Mouse (Mus musculus): Measurements from ENCODE around the gene Smco2. TPM values are rescaled to one million over a fixed set of nuclear protein-coding genes. Genes with fewer than 3 reads are reported as not detected.

Smco2 gene
- total RNA-seq, 2 experiments from 2014 or later, result not detected

- no peak for DNase-seq (ENCODE audit: low spot score in 2 of 2)
- intact Hi-C loops (cut with DNase I), result no loop called here
Measured at GRCm38 (mm10) chr6:146917396-146917795, 67.5 kb downstream of the Smco2 start.

- DNase-seq (ENCODE audit: low spot score in 2 of 2), result no peak
- intact Hi-C loops (cut with DNase I), result no loop called here
Measured at GRCm38 (mm10) chr6:146918341-146918740, 68.4 kb downstream of the Smco2 start.

Other genes starting within 250 kb of the Smco2 start
- 10 to 100 TPM; 39.1 to 43.6 TPM for gene Med21, start 207.6 kb upstream of the Smco2 start, total RNA-seq (2021)
- 10 to 100 TPM; 27.2 to 31.5 TPM for gene Tm7sf3, start 207.3 kb upstream of the Smco2 start, total RNA-seq (2021)
- 10 to 100 TPM; 23.3 to 23.9 TPM for gene Stk38l, start 125.1 kb upstream of the Smco2 start, total RNA-seq (2021)
- 10 to 100 TPM in 1 of 2 experiments, 1 to 10 TPM in 1; 4.4 to 14.4 TPM for gene Arntl2, start 54.0 kb upstream of the Smco2 start, total RNA-seq (2021)
- 10 to 100 TPM; 47.8 to 63.8 TPM for gene Ppfibp1, start 38.4 kb downstream of the Smco2 start, total RNA-seq (2021)
- not detected for gene 1700034J05Rik, start 104.3 kb downstream of the Smco2 start, total RNA-seq (2021)
- gene Rep15, start 182.5 kb downstream of the Smco2 start, total RNA-seq (2021), result 1 to 10 TPM; 1.1 to 2.7 TPM
- 10 to 100 TPM; 45.2 to 52.9 TPM for gene Mrps35, start 192.7 kb downstream of the Smco2 start, total RNA-seq (2021)
- gene Mansc4, start 236.9 kb downstream of the Smco2 start, total RNA-seq (2021), result under 1 TPM in 1 of 2 experiments, not detected in 1; 0.30 TPM
- 10 to 100 TPM; 20.1 to 22.4 TPM for gene Klhl42, start 241.3 kb downstream of the Smco2 start, total RNA-seq (2021)